Mouse (Mus musculus): ENCODE results near the gene Mrps36. TPM values are rescaled to one million over a fixed set of nuclear protein-coding genes. Genes with fewer than 3 reads are reported as not detected.
"Not testable (repeated sequence)": the region's sequence is repeated elsewhere in the genome, so short reads cannot be mapped to it uniquely, and the experiment has no call there.

Mrps36 gene
- total RNA-seq (2014; fragmentation: Nextera tagmentation), result 73.2 and 108 TPM in 2 replicates
- total RNA-seq (2017), result 71.7 and 102 TPM in 2 replicates

GRCm38 (mm10) chr13:100744036-100744744, at the start of gene Mrps36:
Gene Mrps36 (minus strand): TSS chr13:100744659.
- peak; percentile 94 for ATAC-seq (replicated peaks; ENCODE audit: poor library complexity, severe bottlenecking)

GRCm38 (mm10) chr13:100789083-100789482, 44.6 kb upstream of the Mrps36 start:
- ATAC-seq (replicated peaks; ENCODE audit: poor library complexity, severe bottlenecking), result no peak

GRCm38 (mm10) chr13:100788057-100788456, 43.6 kb upstream of the Mrps36 start:
- ATAC-seq (replicated peaks; ENCODE audit: poor library complexity, severe bottlenecking), result not testable (repeated sequence)

- no peak for ATAC-seq (replicated peaks; ENCODE audit: poor library complexity, severe bottlenecking)
Observed at GRCm38 (mm10) chr13:100787316-100788010, 43.0 kb upstream of the Mrps36 start.

GRCm38 (mm10) chr13:100786414-100786867, 42.0 kb upstream of the Mrps36 start, which contains the start of gene Ccnb1:
Gene Ccnb1 (minus strand): TSS chr13:100786570.
- ATAC-seq (replicated peaks; ENCODE audit: poor library complexity, severe bottlenecking), result peak; percentile 98

GRCm38 (mm10) chr13:100785806-100786413, 41.5 kb upstream of the Mrps36 start:
- peak; percentile 44 for ATAC-seq (replicated peaks; ENCODE audit: poor library complexity, severe bottlenecking)

- no peak for ATAC-seq (replicated peaks; ENCODE audit: poor library complexity, severe bottlenecking)
Observed at GRCm38 (mm10) chr13:100777491-100777890, 33.0 kb upstream of the Mrps36 start.

- no peak for ATAC-seq (replicated peaks; ENCODE audit: poor library complexity, severe bottlenecking)
Observed at GRCm38 (mm10) chr13:100776710-100777109, 32.3 kb upstream of the Mrps36 start.

GRCm38 (mm10) chr13:100776056-100776419, 31.6 kb upstream of the Mrps36 start:
- ATAC-seq (replicated peaks; ENCODE audit: poor library complexity, severe bottlenecking), result 0 out of 2 replicates have a peak, but pooled peaks have one; percentile 4

GRCm38 (mm10) chr13:100775252-100776055, 31.0 kb upstream of the Mrps36 start, which contains the start of gene Cenph:
Gene Cenph (minus strand): TSS chr13:100775899.
- ATAC-seq (replicated peaks; ENCODE audit: poor library complexity, severe bottlenecking), result peak; percentile 99

GRCm38 (mm10) chr13:100774704-100775103, 30.2 kb upstream of the Mrps36 start:
- no peak for ATAC-seq (replicated peaks; ENCODE audit: poor library complexity, severe bottlenecking)

GRCm38 (mm10) chr13:100755329-100755728, 10.9 kb upstream of the Mrps36 start:
- no peak for ATAC-seq (replicated peaks; ENCODE audit: poor library complexity, severe bottlenecking)

GRCm38 (mm10) chr13:100754186-100754585, 9.7 kb upstream of the Mrps36 start:
- no peak for ATAC-seq (replicated peaks; ENCODE audit: poor library complexity, severe bottlenecking)

GRCm38 (mm10) chr13:100753011-100753410, 8.6 kb upstream of the Mrps36 start:
- no peak for ATAC-seq (replicated peaks; ENCODE audit: poor library complexity, severe bottlenecking)

- no peak for ATAC-seq (replicated peaks; ENCODE audit: poor library complexity, severe bottlenecking)
Observed at GRCm38 (mm10) chr13:100752529-100752928, 8.1 kb upstream of the Mrps36 start.

- ATAC-seq (replicated peaks; ENCODE audit: poor library complexity, severe bottlenecking), result no peak
Observed at GRCm38 (mm10) chr13:100751402-100751801, 6.9 kb upstream of the Mrps36 start.

- peak; percentile 98 for ATAC-seq (replicated peaks; ENCODE audit: poor library complexity, severe bottlenecking)
Observed at GRCm38 (mm10) chr13:100750799-100751198, 6.3 kb upstream of the Mrps36 start.

- ATAC-seq (replicated peaks; ENCODE audit: poor library complexity, severe bottlenecking), result no peak
Observed at GRCm38 (mm10) chr13:100748638-100749037, 4.2 kb upstream of the Mrps36 start.

- ATAC-seq (replicated peaks; ENCODE audit: poor library complexity, severe bottlenecking), result no peak
Observed at GRCm38 (mm10) chr13:100746090-100746489, 1.6 kb upstream of the Mrps36 start.

Data from granulocyte monocyte progenitor cell, adult 5-6 weeks (primary cell).